Mouse (Mus musculus): ENCODE data around the gene Syde2.

The Syde2 gene

DNA sequence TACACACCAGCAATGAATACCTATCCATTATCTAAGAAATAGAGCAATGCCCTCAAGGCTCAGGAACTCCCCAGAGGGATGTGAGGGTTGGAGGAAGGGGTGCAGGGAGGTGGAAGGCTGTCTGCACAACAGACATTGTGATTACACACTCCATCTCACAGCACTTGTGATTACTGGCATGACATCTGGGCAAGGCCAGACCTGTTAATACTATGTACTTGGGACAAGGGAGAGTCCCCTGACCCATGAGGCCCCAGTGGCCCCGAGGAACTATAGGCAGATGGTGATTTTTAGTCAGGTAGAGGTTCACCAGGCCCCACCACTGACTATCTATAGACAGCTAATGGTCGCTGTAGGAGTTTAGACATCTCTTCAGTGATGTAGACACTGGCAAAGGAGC lies 66.2 kb downstream of the Syde2 start:
- DNase-seq (ENCODE audit: low spot score): no peak

DNA sequence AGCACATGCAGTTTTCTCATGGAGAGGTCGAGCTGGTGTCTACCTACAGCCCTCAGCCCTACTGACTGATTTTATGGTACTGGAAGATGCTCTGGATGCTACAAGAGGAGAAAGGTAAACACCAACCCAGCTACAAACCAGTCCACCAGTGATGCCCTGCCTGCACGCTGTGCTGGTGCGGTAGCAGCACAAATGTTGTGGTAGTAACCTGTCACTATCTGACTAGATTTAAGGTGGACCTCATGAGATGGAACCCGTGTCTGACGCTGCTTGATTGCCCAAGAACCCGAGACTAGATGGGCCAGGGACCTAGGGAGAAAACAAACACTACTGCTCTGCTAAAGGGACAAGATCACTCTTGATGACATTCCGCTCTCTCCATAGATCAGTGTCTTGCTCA lies 69.5 kb downstream of the Syde2 start:
- no peak for DNase-seq (ENCODE audit: low spot score)

DNA sequence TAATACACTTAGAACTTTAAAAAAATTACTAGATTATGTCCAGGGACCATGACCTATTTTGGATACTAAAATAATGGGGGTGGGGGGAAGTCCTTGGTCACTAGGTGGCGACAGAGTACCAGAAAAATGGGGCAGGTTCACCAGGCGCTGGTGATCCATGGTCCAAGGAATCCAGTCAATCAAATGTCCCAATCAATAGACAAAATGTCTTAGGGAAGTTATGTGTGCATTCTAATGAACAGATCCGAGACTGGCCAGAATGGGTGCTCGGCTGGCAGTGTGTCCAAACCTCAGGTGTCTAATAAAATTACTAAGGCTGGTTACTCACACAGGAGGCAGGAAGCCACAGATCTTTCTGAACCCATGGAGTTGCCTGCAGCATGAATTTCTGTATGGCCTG lies 70.6 kb downstream of the Syde2 start:
- no peak for DNase-seq (ENCODE audit: low spot score)

DNA sequence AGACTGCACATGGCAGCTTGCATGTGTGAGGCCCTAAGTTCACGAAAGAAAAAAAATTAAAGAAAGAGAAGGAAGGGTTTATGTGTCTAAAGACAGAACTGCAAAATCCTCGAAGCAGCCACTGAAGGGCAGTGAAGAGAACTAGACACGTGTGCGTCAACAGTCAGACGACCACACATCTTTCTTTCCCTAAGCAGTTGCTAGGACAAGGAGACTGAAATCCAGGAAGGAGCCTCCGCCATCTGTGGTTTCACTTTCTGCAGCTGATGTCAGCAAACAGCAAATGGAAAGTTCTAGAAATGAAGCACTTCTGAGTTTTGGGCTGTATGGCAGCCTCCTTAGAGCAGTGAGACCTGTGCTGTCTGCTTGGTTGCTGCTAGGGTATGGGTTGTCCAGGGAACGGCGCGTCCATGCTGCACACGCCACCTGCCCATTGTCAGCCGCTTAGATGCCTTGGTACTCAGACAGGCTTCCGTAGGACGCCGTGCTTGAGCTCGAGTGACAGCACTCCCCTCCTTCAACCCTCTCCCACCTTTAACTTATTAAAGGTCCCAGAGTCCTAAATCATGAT lies 71.8 kb downstream of the Syde2 start:
- no peak for DNase-seq (ENCODE audit: low spot score)

DNA sequence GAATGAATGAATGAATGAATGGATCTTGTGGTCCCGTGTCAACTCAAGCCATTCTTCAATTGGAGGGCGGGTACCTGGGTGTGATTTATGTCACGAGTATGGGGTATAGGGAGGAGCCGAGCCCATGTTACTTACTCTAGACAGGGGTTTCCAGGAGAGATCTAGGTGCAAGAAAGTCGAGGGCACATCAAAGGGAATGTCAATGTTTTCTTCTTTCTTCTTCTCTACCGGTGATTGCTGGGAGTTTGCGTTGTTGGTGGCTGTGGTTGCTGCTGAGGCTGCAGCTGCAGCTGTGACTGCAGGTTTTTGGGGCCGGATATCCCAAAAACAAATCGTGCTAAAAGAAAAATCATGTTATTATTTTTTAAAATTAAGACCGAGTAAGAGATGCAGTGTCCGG lies 75.5 kb downstream of the Syde2 start:
- DNase-seq (ENCODE audit: low spot score): no peak

DNA sequence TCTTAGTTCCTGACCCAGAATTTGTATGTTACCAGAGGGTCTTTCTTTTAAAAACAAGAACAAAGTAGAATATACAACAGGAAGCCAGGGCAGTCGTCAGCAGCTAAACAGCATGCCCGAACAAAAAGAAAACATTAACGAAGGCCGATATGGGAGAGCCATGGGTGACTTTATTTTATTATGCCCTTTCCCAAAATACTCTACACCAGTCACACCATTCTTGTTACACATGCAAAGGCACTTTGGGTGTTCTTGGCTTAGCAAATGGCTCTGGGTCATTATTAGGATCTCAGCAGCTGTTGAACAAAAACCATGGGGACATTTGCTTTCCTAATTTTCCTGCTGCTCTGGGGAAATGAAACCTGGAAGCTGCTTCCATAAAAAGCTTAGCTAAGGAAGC lies 81.6 kb downstream of the Syde2 start:
- DNase-seq (ENCODE audit: low spot score): no peak

All from urinary bladder, postnatal 10 days (tissue).